Comparison of ENCODE assay signal across 8 mouse cellular contexts in genomic region chr8:84661961-84662571, GRCm38 (mm10). TPM values are rescaled to one million over a fixed set of nuclear protein-coding genes. Genes with fewer than 3 reads are reported as not detected.
DNase-seq lines count a peak whose midpoint lies in the region; ATAC-seq and TF ChIP-seq lines count a peak whose summit lies in the region.

No protein-coding gene starts in this region.

- TF ChIP-seq CTCF in midbrain, postnatal 0 days (IDR thresholded peaks at IDR 0.05) = no peak

- H3K4me3 ChIP-seq in embryonic facial prominence, embryonic 15.5 days (replicated peaks) = peak overlapping the region; percentile 60
- peak overlapping the region; percentile 97 for H3K4me3 ChIP-seq in hindbrain, embryonic 10.5 days
- H3K4me3 ChIP-seq in limb, embryonic 15.5 days = peak overlapping the region; percentile 88
- H3K4me3 ChIP-seq in midbrain, postnatal 0 days (ENCODE audit: low read depth, low read length) = peak overlapping the region; percentile 52

- H3K9ac ChIP-seq in embryonic facial prominence, embryonic 15.5 days = peak overlapping the region; percentile 86
- peak overlapping the region; percentile 87 for H3K9ac ChIP-seq in limb, embryonic 15.5 days
- peak overlapping the region; percentile 20 for H3K9ac ChIP-seq in midbrain, postnatal 0 days (replicated peaks; ENCODE audit: low read length, poor library complexity, severe bottlenecking)

- no peaks in the 10 kb centered on the region for H3K27me3 ChIP-seq in embryonic facial prominence, embryonic 15.5 days
- H3K27me3 ChIP-seq in hindbrain, embryonic 10.5 days (ENCODE audit: insufficient read depth, poor library complexity, severe bottlenecking) = no peaks in the 10 kb centered on the region
- no peaks in the 10 kb centered on the region for H3K27me3 ChIP-seq in limb, embryonic 15.5 days
- 0 out of 2 replicates have a peak, but pooled peaks cover 3% of the 10 kb centered on the region for H3K27me3 ChIP-seq in midbrain, postnatal 0 days (ENCODE audit: insufficient read depth, low read length)

- H3K27ac ChIP-seq in embryonic facial prominence, embryonic 15.5 days (replicated peaks) = peak overlapping the region; percentile 97
- peak overlapping the region; percentile 95 for H3K27ac ChIP-seq in hindbrain, embryonic 10.5 days
- peak overlapping the region; percentile 96 for H3K27ac ChIP-seq in limb, embryonic 15.5 days
- peak overlapping the region; percentile 67 for H3K27ac ChIP-seq in midbrain, postnatal 0 days (ENCODE audit: low read depth, low read length)

- no peaks in the 10 kb centered on the region for H3K9me3 ChIP-seq in embryonic facial prominence, embryonic 15.5 days (replicated peaks)
- H3K9me3 ChIP-seq in hindbrain, embryonic 10.5 days = no peaks in the 10 kb centered on the region
- H3K9me3 ChIP-seq in limb, embryonic 15.5 days = no peaks in the 10 kb centered on the region
- H3K9me3 ChIP-seq in midbrain, postnatal 0 days (ENCODE audit: low read length) = no peaks in the 10 kb centered on the region

- H3K4me1 ChIP-seq in embryonic facial prominence, embryonic 15.5 days = peaks cover 58% of the 10 kb centered on the region
- H3K4me1 ChIP-seq in hindbrain, embryonic 10.5 days (replicated peaks) = peaks cover 76% of the 10 kb centered on the region
- peaks cover 46% of the 10 kb centered on the region for H3K4me1 ChIP-seq in limb, embryonic 15.5 days
- H3K4me1 ChIP-seq in midbrain, postnatal 0 days (ENCODE audit: insufficient read depth, low read length) = peaks cover 4% of the 10 kb centered on the region; the same call in 1 of the 2 replicates

- DNase-seq in cerebellum, postnatal 14 days = peak; percentile 64 to 69
- DNase-seq in cerebellum, adult 11-12 months = no peak
- DNase-seq in ES-CJ7 (ENCODE audit: low read depth, low spot score) = peak; percentile 74
- no peak for DNase-seq in hindbrain, embryonic 10.5 days (ENCODE audit: low spot score)
- DNase-seq in midbrain, postnatal 0 days (ENCODE audit: low spot score) = no peak
- peak; percentile 69 to 76 for DNase-seq in thymus, postnatal 36 days

- H3K36me3 ChIP-seq in embryonic facial prominence, embryonic 15.5 days = no peaks in the 10 kb centered on the region
- H3K36me3 ChIP-seq in hindbrain, embryonic 10.5 days = 0 out of 2 replicates have a peak, but pooled peaks cover 3% of the 10 kb centered on the region
- H3K36me3 ChIP-seq in limb, embryonic 15.5 days = peaks cover 5% of the 10 kb centered on the region; the same call in 1 of the 2 replicates
- H3K36me3 ChIP-seq in midbrain, postnatal 0 days (ENCODE audit: insufficient read depth, low read length) = no peaks in the 10 kb centered on the region

- peak overlapping the region; percentile 81 for H3K4me2 ChIP-seq in embryonic facial prominence, embryonic 15.5 days (replicated peaks)
- peak overlapping the region; percentile 72 for H3K4me2 ChIP-seq in limb, embryonic 15.5 days
- peak overlapping the region; percentile 73 for H3K4me2 ChIP-seq in midbrain, postnatal 0 days (ENCODE audit: low read depth, low read length, poor library complexity, severe bottlenecking)

- 2% methylated on average over 61 of the region's 61 CpGs for WGBS in embryonic facial prominence, embryonic 15.5 days
- WGBS in hindbrain, embryonic 10.5 days = under 1% methylated on average over 61 of the region's 61 CpGs
- under 1% methylated on average over 60 of the region's 61 CpGs for WGBS in limb, embryonic 15.5 days
- under 1% methylated on average over 52 of the region's 61 CpGs for WGBS in midbrain, postnatal 0 days

- ATAC-seq in embryonic facial prominence, embryonic 15.5 days (ENCODE audit: insufficient number of reproducible peaks, low FRiP score, low TSS enrichment, low read depth) = no peak
- ATAC-seq in limb, embryonic 15.5 days (ENCODE audit: insufficient number of reproducible peaks, low FRiP score, low TSS enrichment, low read depth) = no peak
- ATAC-seq in midbrain, postnatal 0 days (ENCODE audit: low FRiP score) = 0 out of 2 replicates have a peak, but pooled peaks have one; percentile 6

RNA-seq across cellular contexts. Expression of gene Ier2, which starts 0.6 kb away (rescaled TPM):
- polyA plus RNA-seq in embryonic facial prominence, embryonic 15.5 days (2015; fragmentation: Nextera tagmentation; extraction: Ambion mirVana) = 79.7 and 83.9 TPM in 2 replicates
- polyA plus RNA-seq in hindbrain, embryonic 10.5 days (2016; fragmentation: Nextera tagmentation; extraction: Ambion mirVana) = 89.9 and 94.7 TPM in 2 replicates
- polyA plus RNA-seq in limb, embryonic 15.5 days (2015; fragmentation: Nextera tagmentation; extraction: Ambion mirVana) = 80.6 and 81.7 TPM in 2 replicates
- 3.9 and 4.3 TPM in 2 replicates for total RNA-seq in midbrain, postnatal 0 days (2014; rRNA removed)
- polyA plus RNA-seq in midbrain, postnatal 0 days (2015; fragmentation: Nextera tagmentation; extraction: Ambion mirVana) = 12.8 and 14.7 TPM in 2 replicates

RNA-seq across cellular contexts. Expression of gene Trmt1, which starts 24.0 kb away (rescaled TPM):
- polyA plus RNA-seq in embryonic facial prominence, embryonic 15.5 days (2015; fragmentation: Nextera tagmentation; extraction: Ambion mirVana) = 69.1 and 78.2 TPM in 2 replicates
- polyA plus RNA-seq in hindbrain, embryonic 10.5 days (2016; fragmentation: Nextera tagmentation; extraction: Ambion mirVana) = 57.8 and 65.9 TPM in 2 replicates
- polyA plus RNA-seq in limb, embryonic 15.5 days (2015; fragmentation: Nextera tagmentation; extraction: Ambion mirVana) = 63.3 and 64.5 TPM in 2 replicates
- 88.5 and 99.5 TPM in 2 replicates for total RNA-seq in midbrain, postnatal 0 days (2014; rRNA removed)
- 74.2 and 75.0 TPM in 2 replicates for polyA plus RNA-seq in midbrain, postnatal 0 days (2015; fragmentation: Nextera tagmentation; extraction: Ambion mirVana)

RNA-seq across cellular contexts. Expression of gene Nacc1, which starts 25.6 kb away (rescaled TPM):
- polyA plus RNA-seq in embryonic facial prominence, embryonic 15.5 days (2015; fragmentation: Nextera tagmentation; extraction: Ambion mirVana) = 16.7 and 16.9 TPM in 2 replicates
- 25.2 and 28.9 TPM in 2 replicates for polyA plus RNA-seq in hindbrain, embryonic 10.5 days (2016; fragmentation: Nextera tagmentation; extraction: Ambion mirVana)
- 13.5 and 13.8 TPM in 2 replicates for polyA plus RNA-seq in limb, embryonic 15.5 days (2015; fragmentation: Nextera tagmentation; extraction: Ambion mirVana)
- 87.2 and 102 TPM in 2 replicates for total RNA-seq in midbrain, postnatal 0 days (2014; rRNA removed)
- 13.7 and 13.8 TPM in 2 replicates for polyA plus RNA-seq in midbrain, postnatal 0 days (2015; fragmentation: Nextera tagmentation; extraction: Ambion mirVana)

RNA-seq across cellular contexts. Expression of gene Lyl1, which starts 39.2 kb away (rescaled TPM):
- 5.8 and 6.0 TPM in 2 replicates for polyA plus RNA-seq in embryonic facial prominence, embryonic 15.5 days (2015; fragmentation: Nextera tagmentation; extraction: Ambion mirVana)
- 5.6 and 6.5 TPM in 2 replicates for polyA plus RNA-seq in hindbrain, embryonic 10.5 days (2016; fragmentation: Nextera tagmentation; extraction: Ambion mirVana)
- 5.6 and 6.0 TPM in 2 replicates for polyA plus RNA-seq in limb, embryonic 15.5 days (2015; fragmentation: Nextera tagmentation; extraction: Ambion mirVana)
- 4.6 and 4.8 TPM in 2 replicates for total RNA-seq in midbrain, postnatal 0 days (2014; rRNA removed)
- 2.0 and 2.8 TPM in 2 replicates for polyA plus RNA-seq in midbrain, postnatal 0 days (2015; fragmentation: Nextera tagmentation; extraction: Ambion mirVana)

Comparison
In these comparisons a context has a peak if more than half of its experiments do, and no peak if none do; other contexts are left out.
1. DNase-seq: peak in cerebellum, postnatal 14 days (2 of 2), ES-CJ7 (single experiment) and thymus, postnatal 36 days (2 of 2); none in cerebellum, adult 11-12 months (single experiment), hindbrain, embryonic 10.5 days (single experiment) and midbrain, postnatal 0 days (single experiment).
2. H3K9ac ChIP-seq: peak in every context shown above with its lines; median percentile 87 in limb, embryonic 15.5 days; 86 in embryonic facial prominence, embryonic 15.5 days; 20 in midbrain, postnatal 0 days.
3. Peak in every context shown above with its lines, with median percentiles within 50 percentile points of each other: H3K27ac ChIP-seq, H3K4me2 ChIP-seq and H3K4me3 ChIP-seq.